In the genomic region with DNA sequence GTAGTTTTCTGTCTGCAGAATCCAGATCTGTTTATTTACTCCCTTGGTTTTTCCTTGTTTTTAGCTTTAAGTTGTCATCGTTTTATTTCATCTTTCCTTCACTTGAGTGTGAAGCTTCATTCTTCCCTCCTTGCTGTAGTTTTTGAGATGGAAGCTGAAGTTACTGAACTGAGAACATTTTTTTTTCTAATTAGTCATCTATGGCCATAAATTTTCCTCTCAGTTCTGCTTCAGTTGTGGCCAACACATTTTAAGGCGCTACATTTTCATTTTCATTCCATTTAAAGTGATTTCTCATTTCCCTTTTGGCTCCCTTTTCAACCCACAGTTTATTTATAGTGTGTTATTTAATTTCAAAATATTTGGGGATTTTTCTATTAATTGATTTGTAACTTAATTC, we compare ENCODE assay signal across 26 mouse cellular contexts.
"Had no signal": no experiment of that assay in that cellular context is flagged by ENCODE, and none has a peak within 500 bp of the region (broad histone marks: within the 10 kb centered on the region; RNA-seq: fewer than 3 reads in every experiment).

No protein-coding gene starts in this region.

- H3K4me1 ChIP-seq: embryonic facial prominence, embryonic 10.5 days; embryonic facial prominence, embryonic 12.5 days; embryonic facial prominence, embryonic 13.5 days; embryonic facial prominence, embryonic 15.5 days; forebrain, embryonic 10.5 days; forebrain, embryonic 12.5 days had no signal

- H3K4me2 ChIP-seq: embryonic facial prominence, embryonic 12.5 days; embryonic facial prominence, embryonic 13.5 days; embryonic facial prominence, embryonic 15.5 days; forebrain, embryonic 12.5 days; forebrain, embryonic 13.5 days had no signal

- H3K4me3 ChIP-seq: embryonic facial prominence, embryonic 10.5 days; embryonic facial prominence, embryonic 12.5 days; embryonic facial prominence, embryonic 13.5 days; embryonic facial prominence, embryonic 15.5 days; erythroblast, embryonic 14.5 days; forebrain, embryonic 10.5 days; forebrain, embryonic 12.5 days; forebrain, embryonic 13.5 days; gastrocnemius, adult 2 months; heart, adult 2 months had no signal

- H3K27me3 ChIP-seq: embryonic facial prominence, embryonic 12.5 days; embryonic facial prominence, embryonic 13.5 days; embryonic facial prominence, embryonic 15.5 days; forebrain, embryonic 12.5 days; forebrain, embryonic 13.5 days had no signal

- DNase-seq: cerebellum, adult 9-10 months; cerebellum, adult 9-11 months; cerebellum, postnatal 10 days; cerebellum, postnatal 14 days; cerebellum, postnatal 25 days; cerebellum, postnatal 36 days; embryo, embryonic 11 days; forebrain, postnatal 0 days; gastrocnemius, adult 2 months; gastrocnemius, postnatal 10 days; gastrocnemius, postnatal 14 days; gastrocnemius, postnatal 25 days; gastrocnemius, postnatal 36 days; heart, adult 11 months; heart, adult 18-20 months; heart, adult 2 months had no signal

- ATAC-seq: forebrain, embryonic 13.5 days; forebrain, embryonic 14.5 days; forebrain, embryonic 16.5 days; forebrain, postnatal 0 days had no signal

- H3K36me3 ChIP-seq: embryonic facial prominence, embryonic 10.5 days; embryonic facial prominence, embryonic 12.5 days; embryonic facial prominence, embryonic 13.5 days; embryonic facial prominence, embryonic 15.5 days; forebrain, embryonic 10.5 days; forebrain, embryonic 12.5 days had no signal

- H3K27ac ChIP-seq: embryonic facial prominence, embryonic 10.5 days; embryonic facial prominence, embryonic 12.5 days; embryonic facial prominence, embryonic 13.5 days; embryonic facial prominence, embryonic 15.5 days; forebrain, embryonic 10.5 days; forebrain, embryonic 12.5 days; forebrain, embryonic 13.5 days; gastrocnemius, adult 2 months; heart, adult 2 months had no signal

- H3K9me3 ChIP-seq: embryonic facial prominence, embryonic 10.5 days; embryonic facial prominence, embryonic 12.5 days; embryonic facial prominence, embryonic 13.5 days; embryonic facial prominence, embryonic 15.5 days; forebrain, embryonic 10.5 days; forebrain, embryonic 12.5 days; forebrain, embryonic 13.5 days had no signal

- H3K9ac ChIP-seq: embryonic facial prominence, embryonic 12.5 days; embryonic facial prominence, embryonic 13.5 days; embryonic facial prominence, embryonic 15.5 days; forebrain, embryonic 12.5 days; forebrain, embryonic 13.5 days; forebrain, postnatal 0 days had no signal
